Mouse (Mus musculus): ENCODE measurements around the gene Ska3. TPM values are rescaled to one million over a fixed set of nuclear protein-coding genes. Genes with fewer than 3 reads are reported as not detected.
"Not testable (repeated sequence)": the region's sequence is repeated elsewhere in the genome, so short reads cannot be mapped to it uniquely, and the experiment has no call there.

The Ska3 gene
- 4.1 TPM in 1 of 2 replicates, not detected in the other for polyA plus RNA-seq (2012; ENCODE audit: insufficient read depth, low replicate concordance)

GRCm38 (mm10) chr14:57825788-57826751, at the start of gene Ska3, which contains the start of gene Mrpl57:
TSS of gene Ska3 (minus strand) at chr14:57826185.
TSS of gene Mrpl57 (plus strand) at chr14:57826234.
- peak within 1 kb of the TSS; percentile 99 for H3K4me3 ChIP-seq (replicated peaks)
- TF ChIP-seq FLI1 (IDR thresholded peaks at IDR 0.05; ENCODE audit: low read length) (peak; percentile 87), GATA1 (IDR thresholded peaks at IDR 0.05; ENCODE audit: borderline replicate concordance, low read length) (no peak)

GRCm38 (mm10) chr14:57866676-57867276, 40.8 kb upstream of the Ska3 start:
- no peak for TF ChIP-seq GATA1 (IDR thresholded peaks at IDR 0.05; ENCODE audit: borderline replicate concordance, low read length)
- no peak for TF ChIP-seq FLI1 (IDR thresholded peaks at IDR 0.05; ENCODE audit: low read length)
- Histone ChIP-seq H3K4me1 (peaks cover 62% of the 10 kb centered on the region), H3K27me3 (replicated peaks) (no peaks in the 10 kb centered on the region), H3K4me3 (replicated peaks) (no peak overlapping the region), H3K36me3 (replicated peaks; ENCODE audit: low read length) (peaks cover 55% of the 10 kb centered on the region), H3K9me3 (no peaks in the 10 kb centered on the region)

More at GRCm38 (mm10) chr14:57825788-57826751, at the start of gene Ska3, which contains the start of gene Mrpl57:
- peaks cover 41% of the 10 kb centered on the region for H3K36me3 ChIP-seq (replicated peaks; ENCODE audit: low read length)
- peaks cover 42% of the 10 kb centered on the region for H3K4me1 ChIP-seq
- no peaks in the 10 kb centered on the region for H3K27me3 ChIP-seq (replicated peaks)
- H3K9me3 ChIP-seq = no peaks in the 10 kb centered on the region

GRCm38 (mm10) chr14:57865256-57865655, 39.3 kb upstream of the Ska3 start:
- TF ChIP-seq GATA1 (IDR thresholded peaks at IDR 0.05; ENCODE audit: borderline replicate concordance, low read length) (no peak), FLI1 (IDR thresholded peaks at IDR 0.05; ENCODE audit: low read length) (no peak)

GRCm38 (mm10) chr14:57863129-57863528, 37.1 kb upstream of the Ska3 start:
- TF ChIP-seq GATA1 (IDR thresholded peaks at IDR 0.05; ENCODE audit: borderline replicate concordance, low read length) = no peak
- H3K36me3 ChIP-seq (replicated peaks; ENCODE audit: low read length) = peaks cover 65% of the 10 kb centered on the region
- no peak overlapping the region for H3K4me3 ChIP-seq (replicated peaks)
- no peaks in the 10 kb centered on the region for H3K27me3 ChIP-seq (replicated peaks)
- H3K9me3 ChIP-seq = no peaks in the 10 kb centered on the region
- H3K4me1 ChIP-seq = peaks cover 88% of the 10 kb centered on the region

More at GRCm38 (mm10) chr14:57865256-57865655, 39.3 kb upstream of the Ska3 start:
- no peaks in the 10 kb centered on the region for H3K9me3 ChIP-seq
- no peak overlapping the region for H3K4me3 ChIP-seq (replicated peaks)
- peaks cover 76% of the 10 kb centered on the region for H3K4me1 ChIP-seq
- H3K27me3 ChIP-seq (replicated peaks) = no peaks in the 10 kb centered on the region
- peaks cover 61% of the 10 kb centered on the region for H3K36me3 ChIP-seq (replicated peaks; ENCODE audit: low read length)

- no peak for TF ChIP-seq GATA1 (IDR thresholded peaks at IDR 0.05; ENCODE audit: borderline replicate concordance, low read length)
- no peak for TF ChIP-seq FLI1 (IDR thresholded peaks at IDR 0.05; ENCODE audit: low read length)
- Histone ChIP-seq H3K4me3 (replicated peaks) (no peak overlapping the region), H3K36me3 (replicated peaks; ENCODE audit: low read length) (peaks cover 70% of the 10 kb centered on the region)
Measured at GRCm38 (mm10) chr14:57861987-57862412, 36.0 kb upstream of the Ska3 start.

GRCm38 (mm10) chr14:57859520-57859919, 33.5 kb upstream of the Ska3 start:
- no peaks in the 10 kb centered on the region for H3K9me3 ChIP-seq
- peaks cover 69% of the 10 kb centered on the region for H3K4me1 ChIP-seq
- peaks cover 61% of the 10 kb centered on the region for H3K36me3 ChIP-seq (replicated peaks; ENCODE audit: low read length)
- TF ChIP-seq FLI1 (IDR thresholded peaks at IDR 0.05; ENCODE audit: low read length) (no peak), GATA1 (IDR thresholded peaks at IDR 0.05; ENCODE audit: borderline replicate concordance, low read length) (no peak)
- H3K4me3 ChIP-seq (replicated peaks) = no peak overlapping the region
- no peaks in the 10 kb centered on the region for H3K27me3 ChIP-seq (replicated peaks)

More at GRCm38 (mm10) chr14:57861987-57862412, 36.0 kb upstream of the Ska3 start:
- Histone ChIP-seq H3K4me1 (peaks cover 84% of the 10 kb centered on the region), H3K27me3 (replicated peaks) (no peaks in the 10 kb centered on the region), H3K9me3 (no peaks in the 10 kb centered on the region)

- Histone ChIP-seq H3K4me3 (replicated peaks) (no peak overlapping the region), H3K9me3 (no peaks in the 10 kb centered on the region), H3K27me3 (replicated peaks) (no peaks in the 10 kb centered on the region), H3K4me1 (peaks cover 69% of the 10 kb centered on the region), H3K36me3 (replicated peaks; ENCODE audit: low read length) (peaks cover 54% of the 10 kb centered on the region)
- TF ChIP-seq GATA1 (IDR thresholded peaks at IDR 0.05; ENCODE audit: borderline replicate concordance, low read length) (no peak), FLI1 (IDR thresholded peaks at IDR 0.05; ENCODE audit: low read length) (no peak)
Measured at GRCm38 (mm10) chr14:57858601-57859000, 32.6 kb upstream of the Ska3 start.

- H3K4me3 ChIP-seq (replicated peaks); H3K9me3 ChIP-seq; H3K27me3 ChIP-seq (replicated peaks): not testable (repeated sequence)
- peaks cover 52% of the 10 kb centered on the region for H3K36me3 ChIP-seq (replicated peaks; ENCODE audit: low read length)
- peaks cover 55% of the 10 kb centered on the region for H3K4me1 ChIP-seq
Measured at GRCm38 (mm10) chr14:57856037-57856436, 30.1 kb upstream of the Ska3 start.

- TF ChIP-seq FLI1 (IDR thresholded peaks at IDR 0.05; ENCODE audit: low read length) = no peak
- TF ChIP-seq GATA1 (IDR thresholded peaks at IDR 0.05; ENCODE audit: borderline replicate concordance, low read length) = no peak
- H3K36me3 ChIP-seq (replicated peaks; ENCODE audit: low read length) = peaks cover 37% of the 10 kb centered on the region
- H3K4me3 ChIP-seq (replicated peaks) = no peak overlapping the region
- peaks cover 46% of the 10 kb centered on the region for H3K4me1 ChIP-seq
- no peaks in the 10 kb centered on the region for H3K27me3 ChIP-seq (replicated peaks)
- no peaks in the 10 kb centered on the region for H3K9me3 ChIP-seq
Measured at GRCm38 (mm10) chr14:57852961-57853360, 27.0 kb upstream of the Ska3 start.

- Histone ChIP-seq H3K27me3 (replicated peaks) (no peaks in the 10 kb centered on the region), H3K36me3 (replicated peaks; ENCODE audit: low read length) (peaks cover 40% of the 10 kb centered on the region), H3K4me1 (peaks cover 39% of the 10 kb centered on the region), H3K4me3 (replicated peaks) (no peak overlapping the region), H3K9me3 (no peaks in the 10 kb centered on the region)
- TF ChIP-seq FLI1 (IDR thresholded peaks at IDR 0.05; ENCODE audit: low read length) = no peak
Measured at GRCm38 (mm10) chr14:57850330-57850729, 24.3 kb upstream of the Ska3 start.

All from megakaryocyte, embryonic 14.5 days (primary cell).